Mouse (Mus musculus): ENCODE measurements around the gene Rab21.

GRCm38 (mm10) chr10:115256162-115256561 lies 59.2 kb downstream of the Rab21 start:
- TF ChIP-seq CTCF (IDR thresholded peaks at IDR 0.05; ENCODE audit: extremely low read depth, insufficient read depth, low read length), result no peak
- TF ChIP-seq POLR2A (IDR thresholded peaks at IDR 0.05; ENCODE audit: extremely low read depth, insufficient read depth, low read length), result no peak

Measured in cortical plate, adult 2 months (tissue).